Mouse (Mus musculus) urinary bladder, adult 18-20 months (tissue): ENCODE data around the gene Doxl2.

ENCODE experiments used
- DNase-seq, 2 experiments: peaks; one replicate each; pipeline ENCODE4 v3.0.0; 2022; ENCODE audit warnings: low spot score in 2 of 2, mixed read lengths in 2 of 2

Gene Doxl2

GRCm38 (mm10) chr6:49009161-49009555, 34.4 kb downstream of the Doxl2 start:
- no peak for DNase-seq

GRCm38 (mm10) chr6:49009665-49010064, 34.9 kb downstream of the Doxl2 start:
- DNase-seq: no peak

GRCm38 (mm10) chr6:49011191-49011590, 36.4 kb downstream of the Doxl2 start:
- no peak for DNase-seq

GRCm38 (mm10) chr6:49013023-49013422, 38.3 kb downstream of the Doxl2 start:
- no peak for DNase-seq

GRCm38 (mm10) chr6:49013458-49013857, 38.7 kb downstream of the Doxl2 start:
- DNase-seq: no peak

GRCm38 (mm10) chr6:49017150-49017549, 42.4 kb downstream of the Doxl2 start:
- no peak for DNase-seq

- DNase-seq: no peak
Measured at GRCm38 (mm10) chr6:49019341-49019740, 44.6 kb downstream of the Doxl2 start.

GRCm38 (mm10) chr6:49021141-49022012, 46.6 kb downstream of the Doxl2 start:
- DNase-seq: no peak

- DNase-seq: no peak
Measured at GRCm38 (mm10) chr6:49022384-49022783, 47.6 kb downstream of the Doxl2 start.

- no peak for DNase-seq
Measured at GRCm38 (mm10) chr6:49023315-49023714, 48.6 kb downstream of the Doxl2 start.

GRCm38 (mm10) chr6:49025290-49025689, 50.5 kb downstream of the Doxl2 start:
- DNase-seq: no peak

- DNase-seq: no peak
Measured at GRCm38 (mm10) chr6:49026496-49026895, 51.7 kb downstream of the Doxl2 start.

- DNase-seq: peak in 1 of 2 experiments; percentile 70
Measured at GRCm38 (mm10) chr6:49028019-49028418, 53.3 kb downstream of the Doxl2 start.
